Mouse (Mus musculus) hindbrain, embryonic 12.5 days (tissue): ENCODE data around the gene Srarp. TPM values are rescaled to one million over a fixed set of nuclear protein-coding genes. Genes with fewer than 3 reads are reported as not detected.
A peak's percentile ranks its signal among the peaks of the same experiment; 100 is the strongest.

Experiments used
- ATAC-seq: fragments of 200-750 bp; cut with Nextera tagmentation; 2 replicates; pipeline ENCODE4 v1.8.0; 2017; ENCODE audit warnings: moderate TSS enrichment; ENCODE audit not compliant: low FRiP score
- H3K27ac ChIP-seq: fragments of 300-500 bp; sonication (generic); 2 replicates; pipeline ENCODE4 v1.5.1; 2016; ENCODE audit warnings: mild to moderate bottlenecking
- H3K27me3 ChIP-seq: fragments of 300-500 bp; sonication (generic); 2 replicates; pipeline ENCODE4 v1.6.1; 2016; ENCODE audit warnings: mild to moderate bottlenecking
- H3K36me3 ChIP-seq: fragments of 300-500 bp; sonication (generic); 2 replicates; pipeline ENCODE4 v1.6.1; 2016; ENCODE audit warnings: mild to moderate bottlenecking
- H3K4me1 ChIP-seq: fragments of 300-500 bp; sonication (generic); 2 replicates; pipeline ENCODE4 v1.6.1; 2016
- H3K4me2 ChIP-seq: fragments of 300-500 bp; sonication (generic); replicated peaks from 2 replicates; pipeline ENCODE4 v1.6.1; 2016; ENCODE audit warnings: mild to moderate bottlenecking
- H3K4me3 ChIP-seq: fragments of 300-500 bp; sonication (generic); 2 replicates; pipeline ENCODE4 v1.5.1; 2016; ENCODE audit warnings: mild to moderate bottlenecking
- H3K9ac ChIP-seq: fragments of 300-500 bp; sonication (generic); 2 replicates; pipeline ENCODE4 v1.6.1; 2016; ENCODE audit warnings: mild to moderate bottlenecking, moderate library complexity
- H3K9me3 ChIP-seq: fragments of 300-500 bp; sonication (generic); replicated peaks from 2 replicates; pipeline ENCODE4 v1.6.1; 2016; ENCODE audit warnings: mild to moderate bottlenecking
- WGBS: fragments of 180-500 bp; shearing (Covaris S2); methylation state at CpG from one replicate; pipeline ENCODE4 v1.1.7; 2016; 5-methylcytosine and 5-hydroxymethylcytosine counted together
- polyA plus RNA-seq: library from polyadenylated mRNA; unstranded; fragments of >200 nt; fragmentation: Nextera tagmentation; extraction: Ambion mirVana; gene quantifications from 2 replicates; pipeline ENCODE4 v1.2.1, GENCODE M21; 2016

Gene Srarp
- polyA plus RNA-seq, 1 experiment from 2014 or later, result not detected

GRCm38 (mm10) chr4:141432666-141433065 lies 3.2 kb downstream of the Srarp start:
- no peaks in the 10 kb centered on the region for H3K9me3 ChIP-seq
- H3K4me3 ChIP-seq, result no peak overlapping the region
- WGBS, result 66% methylated on average over 14 of the region's 14 CpGs
- no peaks in the 10 kb centered on the region for H3K36me3 ChIP-seq
- ATAC-seq, result no peak
- H3K4me2 ChIP-seq, result no peak overlapping the region
- no peak overlapping the region for H3K27ac ChIP-seq
- peaks cover 4% of the 10 kb centered on the region; the same call in 1 of the 2 replicates for H3K27me3 ChIP-seq
- H3K9ac ChIP-seq, result no peak overlapping the region
- H3K4me1 ChIP-seq, result no peaks in the 10 kb centered on the region

GRCm38 (mm10) chr4:141430997-141431396 lies 4.9 kb downstream of the Srarp start:
- peaks cover 15% of the 10 kb centered on the region for H3K27me3 ChIP-seq
- H3K4me3 ChIP-seq, result no peak overlapping the region
- no peaks in the 10 kb centered on the region for H3K36me3 ChIP-seq
- H3K4me2 ChIP-seq, result no peak overlapping the region
- no peak for ATAC-seq
- no peak overlapping the region for H3K9ac ChIP-seq
- no peak overlapping the region for H3K27ac ChIP-seq
- 53% methylated on average over 9 of the region's 9 CpGs for WGBS
- peaks cover 3% of the 10 kb centered on the region for H3K4me1 ChIP-seq
- no peaks in the 10 kb centered on the region for H3K9me3 ChIP-seq

- no peak for ATAC-seq
Observed at GRCm38 (mm10) chr4:141429847-141430246, 6.1 kb downstream of the Srarp start.

GRCm38 (mm10) chr4:141429381-141429780 lies 6.5 kb downstream of the Srarp start:
- Histone ChIP-seq H3K4me3 (no peak overlapping the region), H3K36me3 (no peaks in the 10 kb centered on the region), H3K9ac (no peak overlapping the region), H3K4me1 (peaks cover 10% of the 10 kb centered on the region), H3K27me3 (peaks cover 30% of the 10 kb centered on the region), H3K27ac (no peak overlapping the region), H3K4me2 (no peak overlapping the region), H3K9me3 (no peaks in the 10 kb centered on the region)
- WGBS, result 78% methylated on average over 6 of the region's 6 CpGs
- ATAC-seq, result no peak

More at GRCm38 (mm10) chr4:141429847-141430246, 6.1 kb downstream of the Srarp start:
- no peak overlapping the region for H3K27ac ChIP-seq
- no peaks in the 10 kb centered on the region for H3K36me3 ChIP-seq
- no peak overlapping the region for H3K4me2 ChIP-seq
- H3K9ac ChIP-seq, result no peak overlapping the region
- no peaks in the 10 kb centered on the region for H3K9me3 ChIP-seq
- no peak overlapping the region for H3K4me3 ChIP-seq
- peaks cover 25% of the 10 kb centered on the region for H3K27me3 ChIP-seq
- 51% methylated on average over 9 of the region's 9 CpGs for WGBS
- peaks cover 10% of the 10 kb centered on the region for H3K4me1 ChIP-seq

- ATAC-seq, result no peak
- WGBS, result 90% methylated on average over 13 of the region's 13 CpGs
Observed at GRCm38 (mm10) chr4:141427921-141428320, 8.0 kb downstream of the Srarp start.

GRCm38 (mm10) chr4:141426796-141427745 lies 8.8 kb downstream of the Srarp start:
- H3K27me3 ChIP-seq, result peaks cover 41% of the 10 kb centered on the region

More at GRCm38 (mm10) chr4:141427921-141428320, 8.0 kb downstream of the Srarp start:
- H3K27me3 ChIP-seq, result peaks cover 32% of the 10 kb centered on the region
- H3K4me1 ChIP-seq, result peaks cover 10% of the 10 kb centered on the region
- H3K36me3 ChIP-seq, result no peaks in the 10 kb centered on the region
- no peaks in the 10 kb centered on the region for H3K9me3 ChIP-seq
- H3K27ac ChIP-seq, result no peak overlapping the region
- H3K4me3 ChIP-seq, result no peak overlapping the region
- no peak overlapping the region for H3K4me2 ChIP-seq
- no peak overlapping the region for H3K9ac ChIP-seq

GRCm38 (mm10) chr4:141425484-141426479 lies 10.1 kb downstream of the Srarp start:
- no peaks in the 10 kb centered on the region for H3K9me3 ChIP-seq
- ATAC-seq, result peak; percentile 92
- H3K4me2 ChIP-seq, result peak overlapping the region; percentile 77
- H3K27ac ChIP-seq, result no peak overlapping the region
- no peaks in the 10 kb centered on the region for H3K36me3 ChIP-seq
- H3K27me3 ChIP-seq, result peaks cover 50% of the 10 kb centered on the region
- peaks cover 10% of the 10 kb centered on the region for H3K4me1 ChIP-seq
- H3K9ac ChIP-seq, result peak overlapping the region; percentile 59
- H3K4me3 ChIP-seq, result peak overlapping the region; percentile 38
- WGBS, result 7% methylated on average over 36 of the region's 36 CpGs

More at GRCm38 (mm10) chr4:141426796-141427745, 8.8 kb downstream of the Srarp start:
- WGBS, result 82% methylated on average over 10 of the region's 10 CpGs
- H3K4me1 ChIP-seq, result peaks cover 10% of the 10 kb centered on the region
- no peaks in the 10 kb centered on the region for H3K9me3 ChIP-seq
- H3K9ac ChIP-seq, result no peak overlapping the region
- H3K36me3 ChIP-seq, result no peaks in the 10 kb centered on the region
- ATAC-seq, result no peak
- H3K4me2 ChIP-seq, result no peak overlapping the region
- no peak overlapping the region for H3K27ac ChIP-seq
- no peak overlapping the region for H3K4me3 ChIP-seq

- H3K4me1 ChIP-seq, result peaks cover 10% of the 10 kb centered on the region
- H3K4me2 ChIP-seq, result no peak overlapping the region
- no peak overlapping the region for H3K9ac ChIP-seq
- H3K27me3 ChIP-seq, result peaks cover 50% of the 10 kb centered on the region
- H3K36me3 ChIP-seq, result no peaks in the 10 kb centered on the region
- no peaks in the 10 kb centered on the region for H3K9me3 ChIP-seq
- 82% methylated on average over 13 of the region's 13 CpGs for WGBS
- no peak overlapping the region for H3K4me3 ChIP-seq
- ATAC-seq, result no peak
- H3K27ac ChIP-seq, result no peak overlapping the region
Observed at GRCm38 (mm10) chr4:141423691-141424431, 12.0 kb downstream of the Srarp start.

GRCm38 (mm10) chr4:141423288-141423687 lies 12.6 kb downstream of the Srarp start:
- H3K4me2 ChIP-seq, result no peak overlapping the region
- 84% methylated on average over 5 of the region's 5 CpGs for WGBS
- H3K36me3 ChIP-seq, result no peaks in the 10 kb centered on the region
- peaks cover 50% of the 10 kb centered on the region for H3K27me3 ChIP-seq
- H3K4me3 ChIP-seq, result no peak overlapping the region
- peaks cover 10% of the 10 kb centered on the region for H3K4me1 ChIP-seq
- H3K9ac ChIP-seq, result no peak overlapping the region
- H3K9me3 ChIP-seq, result no peaks in the 10 kb centered on the region
- ATAC-seq, result no peak
- no peak overlapping the region for H3K27ac ChIP-seq

- Histone ChIP-seq H3K9me3 (no peaks in the 10 kb centered on the region), H3K9ac (no peak overlapping the region), H3K4me3 (no peak overlapping the region), H3K4me1 (peaks cover 10% of the 10 kb centered on the region), H3K36me3 (no peaks in the 10 kb centered on the region), H3K27ac (no peak overlapping the region), H3K27me3 (peaks cover 50% of the 10 kb centered on the region), H3K4me2 (no peak overlapping the region)
- no peak for ATAC-seq
- 89% methylated on average over 5 of the region's 5 CpGs for WGBS
Observed at GRCm38 (mm10) chr4:141422841-141423240, 13.1 kb downstream of the Srarp start.

- H3K36me3 ChIP-seq, result no peaks in the 10 kb centered on the region
- no peak overlapping the region for H3K4me2 ChIP-seq
- no peak overlapping the region for H3K4me3 ChIP-seq
- H3K4me1 ChIP-seq, result peaks cover 10% of the 10 kb centered on the region
- no peaks in the 10 kb centered on the region for H3K9me3 ChIP-seq
- H3K27ac ChIP-seq, result no peak overlapping the region
- no peak for ATAC-seq
- 81% methylated on average over 14 of the region's 14 CpGs for WGBS
- H3K27me3 ChIP-seq, result peaks cover 43% of the 10 kb centered on the region
- no peak overlapping the region; the same call in 1 of the 2 replicates for H3K9ac ChIP-seq
Observed at GRCm38 (mm10) chr4:141421423-141421822, 14.5 kb downstream of the Srarp start.
